Mouse (Mus musculus) embryonic facial prominence, embryonic 11.5 days (tissue): ENCODE results near the gene Paics. TPM values are rescaled to one million over a fixed set of nuclear protein-coding genes. Genes with fewer than 3 reads are reported as not detected.
A peak's percentile ranks its signal among the peaks of the same experiment; 100 is the strongest.

Experiments used
- ATAC-seq: fragments of 200-750 bp; cut with Nextera tagmentation; replicated peaks from 2 replicates; pipeline ENCODE4 v1.8.0; 2017; ENCODE audit warnings: low read depth; ENCODE audit not compliant: insufficient number of reproducible peaks, low FRiP score, low TSS enrichment
- DNase-seq: peaks from one replicate; pipeline ENCODE4 v3.0.0-alpha.2; 2015; ENCODE audit warnings: low spot score
- H3K27ac ChIP-seq: fragments of 300-500 bp; sonication (generic); replicated peaks from 2 replicates; pipeline ENCODE4 v1.5.1; 2014; ENCODE audit warnings: mild to moderate bottlenecking, low read depth, low read length, control low read depth
- H3K27me3 ChIP-seq: fragments of 300-500 bp; sonication (generic); 2 replicates; pipeline ENCODE4 v1.6.1; 2014; ENCODE audit warnings: mild to moderate bottlenecking, low read length, moderate library complexity, mixed read lengths; ENCODE audit not compliant: control insufficient read depth, insufficient read depth
- H3K36me3 ChIP-seq: fragments of 300-500 bp; sonication (generic); replicated peaks from 2 replicates; pipeline ENCODE4 v1.6.1; 2014; ENCODE audit warnings: low read depth, mild to moderate bottlenecking, low read length, moderate library complexity, mixed read lengths; ENCODE audit not compliant: control insufficient read depth, insufficient read depth
- H3K4me1 ChIP-seq: fragments of 300-500 bp; sonication (generic); 2 replicates; pipeline ENCODE4 v1.6.1; 2014; ENCODE audit warnings: low read length, mixed read lengths; ENCODE audit not compliant: control insufficient read depth, insufficient read depth
- H3K4me2 ChIP-seq: fragments of 300-500 bp; sonication (generic); 2 replicates; pipeline ENCODE4 v1.6.1; 2014; ENCODE audit warnings: low read depth, mild to moderate bottlenecking, control low read depth, low read length, moderate library complexity
- H3K4me3 ChIP-seq: fragments of 300-500 bp; sonication (generic); 2 replicates; pipeline ENCODE4 v1.5.1; 2014; ENCODE audit warnings: low read depth, low read length, control low read depth
- H3K9ac ChIP-seq: fragments of 300-500 bp; sonication (generic); replicated peaks from 2 replicates; pipeline ENCODE4 v1.6.1; 2014; ENCODE audit warnings: mild to moderate bottlenecking, control low read depth, low read length
- H3K9me3 ChIP-seq: fragments of 300-500 bp; sonication (generic); replicated peaks from 2 replicates; pipeline ENCODE4 v1.6.1; 2016; ENCODE audit warnings: mild to moderate bottlenecking, low read length, inconsistent platforms, mixed read lengths; ENCODE audit not compliant: control insufficient read depth
- WGBS: fragments of 180-500 bp; shearing (Covaris S2); extraction: QIAGEN DNeasy Blood & Tissue Kit; methylation state at CpG from one replicate; pipeline ENCODE4 v1.1.7; 2014; 5-methylcytosine and 5-hydroxymethylcytosine counted together
- polyA plus RNA-seq: library from polyadenylated mRNA; unstranded; fragments of >200 nt; fragmentation: Nextera tagmentation; extraction: Ambion mirVana; gene quantifications from 2 replicates; pipeline ENCODE4 v1.2.1, GENCODE M21; 2014

The Paics gene
- polyA plus RNA-seq, 1 experiment from 2014 or later, result 466 TPM

GRCm38 (mm10) chr5:76944965-76945677, 6.0 kb upstream of the Paics start:
- Histone ChIP-seq H3K27me3 (no peaks in the 10 kb centered on the region), H3K4me3 (no peak overlapping the region), H3K9ac (no peak overlapping the region), H3K36me3 (no peaks in the 10 kb centered on the region), H3K4me1 (no peaks in the 10 kb centered on the region), H3K9me3 (no peaks in the 10 kb centered on the region), H3K4me2 (no peak overlapping the region), H3K27ac (no peak overlapping the region)
- WGBS, result 76% methylated on average over 6 of the region's 6 CpGs
- no peak for DNase-seq
- ATAC-seq, result no peak

GRCm38 (mm10) chr5:76945678-76946033, 5.5 kb upstream of the Paics start:
- Histone ChIP-seq H3K4me3 (no peak overlapping the region), H3K4me1 (no peaks in the 10 kb centered on the region), H3K9me3 (no peaks in the 10 kb centered on the region), H3K9ac (no peak overlapping the region), H3K27me3 (no peaks in the 10 kb centered on the region), H3K4me2 (no peak overlapping the region), H3K27ac (no peak overlapping the region), H3K36me3 (no peaks in the 10 kb centered on the region)
- WGBS, result 77% methylated on average over 2 of the region's 2 CpGs
- no peak for ATAC-seq
- no peak for DNase-seq

GRCm38 (mm10) chr5:76947142-76947541, 4.0 kb upstream of the Paics start:
- Histone ChIP-seq H3K9me3 (no peaks in the 10 kb centered on the region), H3K4me3 (no peak overlapping the region), H3K9ac (no peak overlapping the region), H3K36me3 (no peaks in the 10 kb centered on the region), H3K4me1 (no peaks in the 10 kb centered on the region), H3K4me2 (no peak overlapping the region), H3K27ac (no peak overlapping the region), H3K27me3 (no peaks in the 10 kb centered on the region)
- 91% methylated on average over 4 of the region's 4 CpGs for WGBS
- no peak for DNase-seq
- ATAC-seq, result no peak

- Histone ChIP-seq H3K27ac (no peak overlapping the region), H3K4me1 (no peaks in the 10 kb centered on the region), H3K9ac (no peak overlapping the region), H3K4me3 (no peak overlapping the region), H3K9me3 (no peaks in the 10 kb centered on the region), H3K27me3 (no peaks in the 10 kb centered on the region), H3K4me2 (no peak overlapping the region), H3K36me3 (no peaks in the 10 kb centered on the region)
- DNase-seq (no peak), ATAC-seq (no peak)
- WGBS, result 86% methylated on average over 4 of the region's 4 CpGs
These were observed 3.3 kb upstream of the Paics start for GRCm38 (mm10) chr5:76947758-76948157.

- peak overlapping the region; percentile 73 for H3K27ac ChIP-seq
- DNase-seq (peak; percentile 51), ATAC-seq (no peak; the same call in 1 of the 2 replicates)
- no peaks in the 10 kb centered on the region for H3K27me3 ChIP-seq
- H3K4me3 ChIP-seq, result peak overlapping the region; percentile 65
- under 1% methylated on average over 24 of the region's 24 CpGs for WGBS
- no peaks in the 10 kb centered on the region; the same call in 1 of the 2 replicates for H3K4me1 ChIP-seq
- H3K36me3 ChIP-seq, result no peaks in the 10 kb centered on the region
- H3K9me3 ChIP-seq, result no peaks in the 10 kb centered on the region
- peak overlapping the region; percentile 78 for H3K9ac ChIP-seq
- H3K4me2 ChIP-seq, result peak overlapping the region; percentile 78
These were observed 583 bp upstream of the Paics start for GRCm38 (mm10) chr5:76950343-76951105.

GRCm38 (mm10) chr5:76952112-76953040, 1.3 kb downstream of the Paics start:
- no peak for ATAC-seq
- peak overlapping the region; percentile 66; the same call in 1 of the 2 replicates for H3K27ac ChIP-seq
- H3K4me1 ChIP-seq, result no peaks in the 10 kb centered on the region; the same call in 1 of the 2 replicates
- peak overlapping the region; percentile 65 for H3K4me3 ChIP-seq
- H3K27me3 ChIP-seq, result no peaks in the 10 kb centered on the region
- H3K36me3 ChIP-seq, result no peaks in the 10 kb centered on the region; the same call in 1 of the 2 replicates
- peak; percentile 38 for DNase-seq
- H3K4me2 ChIP-seq, result peak overlapping the region; percentile 78
- WGBS, result 19% methylated on average over 7 of the region's 7 CpGs
- no peaks in the 10 kb centered on the region for H3K9me3 ChIP-seq
- peak overlapping the region; percentile 77 for H3K9ac ChIP-seq

- DNase-seq (no peak), ATAC-seq (no peak)
- no peaks in the 10 kb centered on the region for H3K9me3 ChIP-seq
- no peaks in the 10 kb centered on the region for H3K27me3 ChIP-seq
- H3K27ac ChIP-seq, result no peak overlapping the region
- 76% methylated on average over 3 of the region's 3 CpGs for WGBS
- no peaks in the 10 kb centered on the region; the same call in none of the 2 replicates for H3K36me3 ChIP-seq
- H3K4me2 ChIP-seq, result no peak overlapping the region
- H3K4me3 ChIP-seq, result no peak overlapping the region
- no peak overlapping the region for H3K9ac ChIP-seq
- H3K4me1 ChIP-seq, result no peaks in the 10 kb centered on the region; the same call in 1 of the 2 replicates
These were observed 2.7 kb downstream of the Paics start for GRCm38 (mm10) chr5:76953794-76954193.
